Mouse (Mus musculus): Measurements from ENCODE around the gene Atp6v0d1. TPM values are rescaled to one million over a fixed set of nuclear protein-coding genes. Genes with fewer than 3 reads are reported as not detected.

Atp6v0d1 gene
- polyA plus RNA-seq, 1 experiment from 2014 or later: 78.2 TPM

DNA sequence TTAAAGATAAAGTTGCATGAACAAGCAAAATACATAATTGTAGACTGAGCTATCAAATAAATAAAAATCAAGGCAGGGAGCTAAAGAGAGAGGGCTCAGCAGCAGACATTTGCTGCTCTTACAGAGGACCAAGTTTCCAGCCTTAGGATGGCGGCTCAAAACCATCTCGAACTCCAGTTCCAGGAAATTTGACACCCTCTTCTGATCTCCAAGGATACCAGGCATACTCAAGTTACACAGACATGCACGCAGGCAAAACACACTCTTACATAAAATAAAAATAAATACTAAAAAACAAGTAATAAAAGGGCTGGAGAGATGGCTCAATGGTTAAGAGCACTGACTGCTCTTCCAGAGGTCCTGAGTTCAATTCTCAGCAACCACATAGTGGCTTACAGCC is 72.4 kb downstream of the Atp6v0d1 start:
- H3K27me3 ChIP-seq (replicated peaks): no peaks in the 10 kb centered on the region
- ATAC-seq: no peak
- 29% methylated on average over 3 of the region's 3 CpGs for WGBS
- no peak overlapping the region for H3K4me2 ChIP-seq (replicated peaks)
- H3K36me3 ChIP-seq: no peaks in the 10 kb centered on the region
- H3K4me3 ChIP-seq (replicated peaks): no peak overlapping the region
- H3K27ac ChIP-seq: no peak overlapping the region
- H3K9me3 ChIP-seq: no peaks in the 10 kb centered on the region
- H3K9ac ChIP-seq: no peak overlapping the region
- 0 out of 2 replicates have a peak, but pooled peaks cover 9% of the 10 kb centered on the region for H3K4me1 ChIP-seq (replicated peaks)

- WGBS: 39% methylated on average over 1 of the region's 1 CpGs
- ATAC-seq: no peak
- no peaks in the 10 kb centered on the region for H3K4me1 ChIP-seq (replicated peaks)
Observed at GRCm38 (mm10) chr8:105489281-105489680, 76.6 kb downstream of the Atp6v0d1 start.

GRCm38 (mm10) chr8:105488082-105488481 is 77.8 kb downstream of the Atp6v0d1 start:
- Histone ChIP-seq H3K4me3 (replicated peaks) (no peak overlapping the region), H3K4me2 (replicated peaks) (no peak overlapping the region), H3K27me3 (replicated peaks) (no peaks in the 10 kb centered on the region), H3K9me3 (no peaks in the 10 kb centered on the region), H3K9ac (no peak overlapping the region), H3K27ac (no peak overlapping the region), H3K36me3 (no peaks in the 10 kb centered on the region), H3K4me1 (replicated peaks) (no peaks in the 10 kb centered on the region)
- WGBS: 74% methylated on average over 3 of the region's 3 CpGs
- no peak for ATAC-seq

More at GRCm38 (mm10) chr8:105489281-105489680, 76.6 kb downstream of the Atp6v0d1 start:
- Histone ChIP-seq H3K4me3 (replicated peaks) (no peak overlapping the region), H3K9ac (no peak overlapping the region), H3K36me3 (no peaks in the 10 kb centered on the region), H3K27me3 (replicated peaks) (no peaks in the 10 kb centered on the region), H3K27ac (no peak overlapping the region), H3K9me3 (no peaks in the 10 kb centered on the region), H3K4me2 (replicated peaks) (no peak overlapping the region)

- no peak overlapping the region for H3K27ac ChIP-seq
- no peaks in the 10 kb centered on the region for H3K36me3 ChIP-seq
- no peak for ATAC-seq
- H3K4me1 ChIP-seq (replicated peaks): no peaks in the 10 kb centered on the region
- WGBS: 46% methylated on average over 2 of the region's 2 CpGs
- H3K27me3 ChIP-seq (replicated peaks): no peaks in the 10 kb centered on the region
- no peak overlapping the region for H3K4me3 ChIP-seq (replicated peaks)
- H3K9me3 ChIP-seq: no peaks in the 10 kb centered on the region
- no peak overlapping the region for H3K9ac ChIP-seq
- H3K4me2 ChIP-seq (replicated peaks): no peak overlapping the region
Observed at GRCm38 (mm10) chr8:105484392-105484791, 81.5 kb downstream of the Atp6v0d1 start.

GRCm38 (mm10) chr8:105484030-105484368 is 81.8 kb downstream of the Atp6v0d1 start:
- no peaks in the 10 kb centered on the region for H3K27me3 ChIP-seq (replicated peaks)
- H3K4me3 ChIP-seq (replicated peaks): no peak overlapping the region
- H3K9me3 ChIP-seq: no peaks in the 10 kb centered on the region
- no peaks in the 10 kb centered on the region for H3K36me3 ChIP-seq
- no peak for ATAC-seq
- 60% methylated on average over 3 of the region's 3 CpGs for WGBS
- no peak overlapping the region for H3K4me2 ChIP-seq (replicated peaks)
- H3K9ac ChIP-seq: no peak overlapping the region
- H3K27ac ChIP-seq: no peak overlapping the region
- H3K4me1 ChIP-seq (replicated peaks): no peaks in the 10 kb centered on the region

- WGBS: 46% methylated on average over 14 of the region's 14 CpGs
- 0 out of 2 replicates have a peak, but pooled peaks have one; percentile 10 for ATAC-seq
- Histone ChIP-seq H3K9me3 (no peaks in the 10 kb centered on the region), H3K36me3 (no peaks in the 10 kb centered on the region), H3K9ac (no peak overlapping the region), H3K4me1 (replicated peaks) (no peaks in the 10 kb centered on the region), H3K4me3 (replicated peaks) (no peak overlapping the region), H3K27me3 (replicated peaks) (no peaks in the 10 kb centered on the region), H3K4me2 (replicated peaks) (no peak overlapping the region), H3K27ac (no peak overlapping the region)
Observed at GRCm38 (mm10) chr8:105483212-105484029, 82.4 kb downstream of the Atp6v0d1 start.

- H3K4me3 ChIP-seq (replicated peaks): no peak overlapping the region
- WGBS: 84% methylated on average over 8 of the region's 8 CpGs
- H3K27ac ChIP-seq: no peak overlapping the region
- H3K4me2 ChIP-seq (replicated peaks): no peak overlapping the region
- no peak overlapping the region for H3K9ac ChIP-seq
- no peaks in the 10 kb centered on the region for H3K9me3 ChIP-seq
- no peak for ATAC-seq
- no peaks in the 10 kb centered on the region for H3K27me3 ChIP-seq (replicated peaks)
- no peaks in the 10 kb centered on the region for H3K36me3 ChIP-seq
- no peaks in the 10 kb centered on the region for H3K4me1 ChIP-seq (replicated peaks)
Observed at GRCm38 (mm10) chr8:105482123-105482522, 83.7 kb downstream of the Atp6v0d1 start.

DNA sequence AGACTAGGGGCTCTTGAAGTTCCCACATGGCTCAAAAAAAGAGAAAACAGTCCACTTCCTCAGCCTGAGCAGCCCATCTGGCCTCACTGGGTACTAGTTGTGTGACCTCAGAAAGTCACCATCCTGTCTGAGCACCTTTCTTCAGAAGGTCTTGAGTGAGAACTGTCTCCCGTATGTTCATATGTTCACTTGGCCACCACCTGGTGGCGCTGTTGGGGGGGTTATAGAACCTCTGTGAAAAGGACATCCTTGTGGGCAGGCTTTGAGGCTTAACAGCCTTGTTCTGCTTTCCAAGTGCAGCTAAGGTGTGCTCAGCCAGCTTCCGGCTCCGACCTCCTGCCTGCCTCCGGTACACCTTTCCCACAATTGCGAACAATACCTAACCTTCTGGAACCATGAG is 84.4 kb downstream of the Atp6v0d1 start:
- H3K4me1 ChIP-seq (replicated peaks): peaks cover 4% of the 10 kb centered on the region; the same call in 1 of the 2 replicates
- H3K27ac ChIP-seq: no peak overlapping the region

GRCm38 (mm10) chr8:105481013-105481412 is 84.8 kb downstream of the Atp6v0d1 start:
- 49% methylated on average over 2 of the region's 2 CpGs for WGBS
- Histone ChIP-seq H3K4me3 (replicated peaks) (no peak overlapping the region), H3K9me3 (no peaks in the 10 kb centered on the region), H3K9ac (no peak overlapping the region), H3K27me3 (replicated peaks) (no peaks in the 10 kb centered on the region), H3K4me2 (replicated peaks) (no peak overlapping the region), H3K27ac (no peak overlapping the region), H3K36me3 (no peaks in the 10 kb centered on the region), H3K4me1 (replicated peaks) (peaks cover 4% of the 10 kb centered on the region; the same call in 1 of the 2 replicates)
- ATAC-seq: no peak

More for the DNA sequence above, 84.4 kb downstream of the Atp6v0d1 start:
- Histone ChIP-seq H3K27me3 (replicated peaks) (no peaks in the 10 kb centered on the region), H3K36me3 (no peaks in the 10 kb centered on the region), H3K9ac (no peak overlapping the region), H3K4me3 (replicated peaks) (no peak overlapping the region), H3K9me3 (no peaks in the 10 kb centered on the region), H3K4me2 (replicated peaks) (no peak overlapping the region)
- no peak for ATAC-seq
- 78% methylated on average over 6 of the region's 6 CpGs for WGBS

- Histone ChIP-seq H3K4me1 (replicated peaks) (peaks cover 17% of the 10 kb centered on the region), H3K36me3 (no peaks in the 10 kb centered on the region), H3K9me3 (no peaks in the 10 kb centered on the region), H3K27ac (no peak overlapping the region), H3K4me3 (replicated peaks) (no peak overlapping the region), H3K27me3 (replicated peaks) (no peaks in the 10 kb centered on the region; the same call in 1 of the 2 replicates), H3K9ac (no peak overlapping the region), H3K4me2 (replicated peaks) (no peak overlapping the region)
- ATAC-seq: no peak
- 73% methylated on average over 3 of the region's 3 CpGs for WGBS
Observed at GRCm38 (mm10) chr8:105477792-105478191, 88.1 kb downstream of the Atp6v0d1 start.

DNA sequence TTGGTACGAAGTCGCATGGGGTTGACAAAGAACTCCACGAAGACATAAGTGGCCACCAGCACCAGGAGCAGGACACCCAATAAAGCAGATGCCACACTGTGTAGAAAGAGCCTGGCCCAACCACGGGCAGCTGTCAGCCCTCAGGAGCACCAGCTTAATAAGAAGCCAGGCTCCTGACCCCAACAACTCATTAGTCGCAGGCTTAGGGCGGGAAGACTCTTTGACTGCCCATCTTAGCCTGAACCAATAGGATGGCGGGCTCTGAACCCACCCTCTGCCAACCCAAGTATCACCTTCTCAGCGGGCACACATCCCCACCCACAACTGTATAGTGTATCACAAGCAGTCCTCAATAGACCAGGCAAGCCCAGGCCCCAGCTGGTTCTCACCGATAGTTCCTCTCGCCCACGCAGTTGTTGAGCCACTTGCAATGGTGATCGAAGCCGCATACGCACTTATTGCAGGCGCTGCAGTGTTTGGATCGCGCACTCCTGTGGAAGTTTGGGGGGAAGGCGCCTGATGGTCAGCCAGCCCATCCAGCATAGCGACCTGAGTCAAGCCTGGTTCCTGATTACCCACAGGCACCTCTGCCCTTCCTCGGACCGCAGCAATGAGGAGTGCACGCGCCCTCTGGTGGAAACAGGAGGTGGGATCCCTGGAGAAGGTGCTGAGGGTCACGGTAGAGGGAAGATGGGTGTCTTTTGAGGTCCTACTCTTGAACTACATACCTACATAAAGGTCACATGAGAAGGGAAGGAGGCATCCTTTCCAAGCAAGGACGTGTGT is 89.0 kb downstream of the Atp6v0d1 start:
- WGBS: 44% methylated on average over 25 of the region's 25 CpGs
- peaks cover 22% of the 10 kb centered on the region for H3K4me1 ChIP-seq (replicated peaks)
- ATAC-seq: no peak
- H3K9me3 ChIP-seq: no peaks in the 10 kb centered on the region
- H3K27ac ChIP-seq: no peak overlapping the region
- no peak overlapping the region for H3K4me3 ChIP-seq (replicated peaks)
- no peak overlapping the region for H3K9ac ChIP-seq
- H3K36me3 ChIP-seq: no peaks in the 10 kb centered on the region
- no peaks in the 10 kb centered on the region; the same call in 1 of the 2 replicates for H3K27me3 ChIP-seq (replicated peaks)
- H3K4me2 ChIP-seq (replicated peaks): no peak overlapping the region

DNA sequence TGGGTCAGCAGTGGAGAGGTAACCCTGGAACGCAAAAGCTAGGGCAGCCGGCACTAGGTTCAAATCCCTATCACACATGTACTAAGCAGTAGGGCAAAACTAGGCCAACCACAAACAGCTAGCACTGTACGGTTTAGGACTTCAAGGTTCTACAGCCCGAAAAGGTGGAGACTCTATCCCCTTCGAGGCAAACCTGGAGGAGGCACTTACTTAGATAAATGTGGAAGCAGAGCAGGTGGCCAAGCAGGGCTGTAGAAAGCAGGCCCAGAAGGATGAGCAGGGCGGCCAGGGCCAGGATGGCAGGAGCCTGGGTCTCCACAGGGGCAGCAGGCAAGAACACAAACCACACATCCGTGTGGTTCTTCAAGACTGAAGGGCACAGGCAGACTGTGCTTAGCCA is 89.7 kb downstream of the Atp6v0d1 start:
- H3K4me3 ChIP-seq (replicated peaks): no peak overlapping the region
- ATAC-seq: no peak
- H3K36me3 ChIP-seq: no peaks in the 10 kb centered on the region
- no peak overlapping the region for H3K9ac ChIP-seq
- H3K9me3 ChIP-seq: no peaks in the 10 kb centered on the region
- peaks cover 27% of the 10 kb centered on the region for H3K4me1 ChIP-seq (replicated peaks)
- H3K27me3 ChIP-seq (replicated peaks): no peaks in the 10 kb centered on the region; the same call in 1 of the 2 replicates
- no peak overlapping the region for H3K27ac ChIP-seq
- WGBS: 93% methylated on average over 7 of the region's 7 CpGs
- H3K4me2 ChIP-seq (replicated peaks): no peak overlapping the region
